Mouse (Mus musculus) midbrain, embryonic 11.5 days (tissue): Measurements from ENCODE around the gene Osbpl2. TPM values are rescaled to one million over a fixed set of nuclear protein-coding genes. Genes with fewer than 3 reads are reported as not detected.

ENCODE experiments used
- ATAC-seq: fragments of 200-750 bp; cut with Nextera tagmentation; 2 replicates; pipeline ENCODE4 v1.8.0; 2017; ENCODE audit warnings: moderate TSS enrichment, moderate library complexity; ENCODE audit not compliant: low FRiP score
- DNase-seq: peaks from one replicate; pipeline ENCODE4 v3.0.0; 2015; ENCODE audit warnings: low spot score; ENCODE audit errors: missing footprints
- H3K27ac ChIP-seq: fragments of 300-500 bp; sonication (generic); 2 replicates; pipeline ENCODE4 v1.5.1; 2014; ENCODE audit warnings: low read depth, low read length
- H3K27me3 ChIP-seq: fragments of 300-500 bp; sonication (generic); 2 replicates; pipeline ENCODE4 v1.6.1; 2014; ENCODE audit warnings: mild to moderate bottlenecking, low read length, moderate library complexity, mixed read lengths; ENCODE audit not compliant: control insufficient read depth, insufficient read depth
- H3K36me3 ChIP-seq: fragments of 300-500 bp; sonication (generic); 2 replicates; pipeline ENCODE4 v1.6.1; 2014; ENCODE audit warnings: mild to moderate bottlenecking, low read length, moderate library complexity, mixed read lengths; ENCODE audit not compliant: control insufficient read depth, insufficient read depth
- H3K4me1 ChIP-seq: fragments of 300-500 bp; sonication (generic); 2 replicates; pipeline ENCODE4 v1.6.1; 2014; ENCODE audit warnings: low read length; ENCODE audit not compliant: control insufficient read depth, insufficient read depth
- H3K4me2 ChIP-seq: fragments of 300-500 bp; sonication (generic); 2 replicates; pipeline ENCODE4 v1.6.1; 2014; ENCODE audit warnings: mild to moderate bottlenecking, moderate library complexity
- H3K4me3 ChIP-seq: fragments of 300-500 bp; sonication (generic); 2 replicates; pipeline ENCODE4 v1.5.1; 2014; ENCODE audit warnings: low read depth, low read length
- H3K9ac ChIP-seq: fragments of 300-500 bp; sonication (generic); 2 replicates; pipeline ENCODE4 v1.6.1; 2014; ENCODE audit warnings: low read length
- H3K9me3 ChIP-seq: fragments of 300-500 bp; sonication (generic); 2 replicates; pipeline ENCODE4 v1.6.1; 2016; ENCODE audit warnings: low read length; ENCODE audit not compliant: control insufficient read depth
- WGBS: fragments of 180-500 bp; shearing (Covaris S2); extraction: QIAGEN DNeasy Blood & Tissue Kit; methylation state at CpG from one replicate; pipeline ENCODE4 v1.1.7; 2014; 5-methylcytosine and 5-hydroxymethylcytosine counted together
- polyA plus RNA-seq: library from polyadenylated mRNA; unstranded; fragments of >200 nt; fragmentation: Nextera tagmentation; extraction: Ambion mirVana; gene quantifications from 2 replicates; pipeline ENCODE4 v1.2.1, GENCODE M21; 2014

Gene Osbpl2
- polyA plus RNA-seq, 1 experiment from 2014 or later, result 43.3 TPM

DNA sequence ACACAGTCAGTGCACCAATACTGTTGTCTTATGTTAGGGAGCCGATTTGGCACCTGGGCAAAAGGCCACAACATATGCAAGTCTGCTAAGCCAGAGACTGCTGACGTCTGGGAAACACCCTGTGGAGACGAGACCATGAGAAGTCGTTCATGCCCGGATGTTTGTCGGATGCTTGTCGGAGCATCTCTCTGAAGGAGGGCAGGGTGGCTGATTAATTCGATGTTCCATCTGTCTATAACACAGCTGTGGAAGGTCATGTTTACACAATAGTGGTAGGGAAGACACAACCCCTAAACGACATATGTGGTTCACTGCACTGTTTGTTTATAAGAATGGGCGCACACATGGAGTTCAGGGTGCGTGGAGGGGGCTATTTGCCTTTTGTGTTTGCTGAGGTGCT is 81.6 kb downstream of the Osbpl2 start:
- 63% methylated on average over 11 of the region's 11 CpGs for WGBS
- H3K27ac ChIP-seq, result no peak overlapping the region
- no peak overlapping the region for H3K4me3 ChIP-seq
- H3K27me3 ChIP-seq, result no peaks in the 10 kb centered on the region
- H3K9ac ChIP-seq, result no peak overlapping the region
- H3K4me1 ChIP-seq, result no peaks in the 10 kb centered on the region
- no peak overlapping the region for H3K4me2 ChIP-seq
- ATAC-seq (0 out of 2 replicates have a peak, but pooled peaks have one; percentile 9), DNase-seq (no peak)
- no peaks in the 10 kb centered on the region for H3K9me3 ChIP-seq
- H3K36me3 ChIP-seq, result no peaks in the 10 kb centered on the region

DNA sequence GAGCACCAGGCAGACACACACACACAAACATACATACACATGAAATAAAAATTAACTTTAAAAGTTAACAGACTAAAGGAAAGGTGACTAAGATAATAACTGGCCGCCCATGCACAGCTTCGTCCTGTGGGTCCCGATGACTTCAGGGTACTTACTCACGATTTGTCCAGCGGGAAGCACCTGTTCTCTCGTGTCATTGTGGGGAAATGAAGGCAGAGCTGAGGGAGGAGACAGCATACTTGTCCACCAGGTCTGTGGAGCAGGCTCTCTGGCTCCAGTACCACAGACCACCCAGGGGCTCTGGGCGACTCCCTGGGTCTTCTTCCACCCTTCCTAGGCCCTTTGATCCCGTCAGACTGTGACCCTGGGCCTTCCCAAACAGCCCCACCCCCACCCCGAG is 82.2 kb downstream of the Osbpl2 start:
- no peak overlapping the region for H3K9ac ChIP-seq
- H3K36me3 ChIP-seq, result no peaks in the 10 kb centered on the region
- H3K4me1 ChIP-seq, result no peaks in the 10 kb centered on the region
- no peak for DNase-seq
- no peaks in the 10 kb centered on the region for H3K9me3 ChIP-seq
- no peak overlapping the region for H3K27ac ChIP-seq
- no peak overlapping the region for H3K4me2 ChIP-seq
- ATAC-seq, result no peak
- H3K27me3 ChIP-seq, result no peaks in the 10 kb centered on the region
- H3K4me3 ChIP-seq, result no peak overlapping the region
- WGBS, result 73% methylated on average over 9 of the region's 9 CpGs

DNA sequence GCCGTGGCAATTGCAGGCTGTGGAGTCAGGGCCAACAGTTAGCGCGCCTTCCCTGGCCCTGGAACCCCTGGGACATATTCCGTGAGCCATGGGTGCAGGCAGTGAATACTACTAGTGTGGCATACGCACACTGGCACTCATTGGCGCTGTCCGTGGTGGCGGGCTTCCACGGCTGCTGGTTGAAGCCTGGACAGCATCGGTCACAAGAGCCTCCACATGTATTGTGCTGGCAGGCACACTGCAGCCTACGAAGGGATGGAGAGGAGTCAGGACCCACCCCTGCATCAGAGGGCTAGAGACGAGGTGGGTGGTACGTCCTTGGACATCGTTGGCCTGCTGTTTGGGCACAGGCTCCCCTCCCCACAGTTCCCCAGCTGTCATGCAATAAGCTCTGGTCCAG is 83.2 kb downstream of the Osbpl2 start:
- H3K36me3 ChIP-seq, result no peaks in the 10 kb centered on the region
- 94% methylated on average over 14 of the region's 14 CpGs for WGBS
- DNase-seq (no peak), ATAC-seq (no peak)
- no peak overlapping the region for H3K9ac ChIP-seq
- no peaks in the 10 kb centered on the region for H3K4me1 ChIP-seq
- no peak overlapping the region for H3K4me2 ChIP-seq
- H3K4me3 ChIP-seq, result no peak overlapping the region
- H3K27me3 ChIP-seq, result no peaks in the 10 kb centered on the region
- H3K27ac ChIP-seq, result no peak overlapping the region
- H3K9me3 ChIP-seq, result no peaks in the 10 kb centered on the region

DNA sequence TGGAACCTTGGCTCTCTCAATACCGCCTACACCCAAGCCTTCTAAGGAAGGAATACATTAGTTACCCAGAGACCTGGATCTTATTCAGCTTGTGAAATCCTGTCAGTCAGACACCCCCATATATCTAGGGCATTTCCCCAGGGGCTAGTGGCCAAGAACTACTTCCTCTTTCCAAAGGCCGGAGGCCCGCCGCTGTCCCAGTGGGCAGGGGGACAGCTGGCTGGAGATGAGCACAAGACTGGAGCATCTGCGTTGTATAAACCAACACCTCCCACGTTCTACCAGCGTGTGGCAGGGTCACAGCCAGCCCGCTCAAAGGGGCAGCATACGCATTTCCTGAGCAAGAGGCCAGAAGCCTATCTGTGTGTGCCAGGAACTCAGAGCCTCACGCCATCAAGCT is 83.7 kb downstream of the Osbpl2 start:
- H3K4me3 ChIP-seq, result no peak overlapping the region
- WGBS, result 73% methylated on average over 10 of the region's 10 CpGs
- no peaks in the 10 kb centered on the region for H3K4me1 ChIP-seq
- H3K9ac ChIP-seq, result no peak overlapping the region
- H3K4me2 ChIP-seq, result no peak overlapping the region
- ATAC-seq (no peak), DNase-seq (no peak)
- H3K36me3 ChIP-seq, result no peaks in the 10 kb centered on the region
- no peaks in the 10 kb centered on the region for H3K27me3 ChIP-seq
- H3K9me3 ChIP-seq, result no peaks in the 10 kb centered on the region
- no peak overlapping the region for H3K27ac ChIP-seq

DNA sequence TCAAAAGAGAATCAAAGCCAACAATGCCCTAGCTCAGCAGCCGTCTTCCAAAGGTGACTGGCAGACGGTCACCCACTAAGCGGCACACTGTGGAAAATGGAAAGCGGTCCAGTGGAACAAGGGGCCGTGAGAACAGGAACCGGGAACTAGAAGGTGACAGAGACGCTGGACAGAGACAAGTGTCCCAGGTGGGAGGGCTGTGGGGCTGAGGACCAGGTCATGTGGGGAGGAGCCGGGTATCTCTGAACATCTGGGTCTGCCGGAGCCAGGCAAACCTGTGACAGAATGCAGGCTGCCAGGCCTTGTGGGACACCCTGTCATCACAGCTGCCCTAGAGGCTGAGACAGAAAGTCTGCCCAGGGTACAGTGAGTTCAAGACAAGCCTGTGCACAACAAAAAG is 85.4 kb downstream of the Osbpl2 start:
- DNase-seq (no peak), ATAC-seq (no peak)
- no peak overlapping the region for H3K4me2 ChIP-seq
- no peak overlapping the region for H3K4me3 ChIP-seq
- no peaks in the 10 kb centered on the region for H3K9me3 ChIP-seq
- no peak overlapping the region for H3K27ac ChIP-seq
- no peaks in the 10 kb centered on the region for H3K27me3 ChIP-seq
- H3K4me1 ChIP-seq, result no peaks in the 10 kb centered on the region
- H3K36me3 ChIP-seq, result no peaks in the 10 kb centered on the region
- H3K9ac ChIP-seq, result no peak overlapping the region
- 91% methylated on average over 9 of the region's 9 CpGs for WGBS

DNA sequence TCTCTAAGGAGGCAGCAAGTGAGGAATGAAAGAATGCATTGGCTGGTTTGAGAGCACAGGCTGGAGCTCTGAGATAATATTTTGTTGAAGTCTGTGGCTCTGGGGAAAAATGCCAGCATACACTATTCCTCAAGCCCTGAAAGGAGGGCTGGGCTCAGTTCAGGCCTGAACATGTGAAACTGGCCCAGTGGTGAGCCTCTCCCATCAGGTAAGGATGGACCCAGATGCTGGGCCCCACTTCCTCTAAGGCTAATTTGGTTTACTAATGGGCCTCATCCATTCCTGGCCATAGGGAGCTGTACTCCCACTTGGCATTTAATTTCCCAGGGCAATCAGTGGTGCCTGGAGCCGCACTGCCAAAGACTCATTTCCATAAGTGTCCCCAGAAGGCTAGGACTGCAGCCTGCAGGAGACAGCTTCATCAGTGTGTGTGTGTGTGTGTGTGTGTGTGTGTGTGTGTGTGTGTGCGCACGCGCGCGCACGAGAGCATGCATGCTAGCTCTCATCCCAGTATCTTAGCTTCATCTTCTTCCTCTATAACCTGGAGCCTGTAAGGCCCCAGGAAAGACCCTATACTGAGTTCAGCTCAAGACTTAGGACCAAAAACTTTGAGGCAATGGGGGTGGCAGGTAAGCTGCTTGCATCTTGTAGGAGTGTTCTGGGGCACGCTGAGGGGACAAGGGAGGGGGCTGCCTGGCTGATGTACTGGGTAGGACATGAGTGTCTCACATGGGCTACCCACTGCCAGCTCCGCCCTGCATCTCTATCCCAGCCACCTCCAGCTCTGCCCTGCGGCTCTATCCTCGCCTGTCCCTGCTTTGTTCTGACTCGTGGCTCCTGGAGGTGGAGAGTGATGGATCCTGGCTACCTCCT is 86.2 kb downstream of the Osbpl2 start:
- Histone ChIP-seq H3K4me1 (no peaks in the 10 kb centered on the region), H3K4me3 (no peak overlapping the region), H3K27ac (no peak overlapping the region), H3K9ac (no peak overlapping the region), H3K9me3 (no peaks in the 10 kb centered on the region), H3K27me3 (no peaks in the 10 kb centered on the region), H3K4me2 (no peak overlapping the region), H3K36me3 (no peaks in the 10 kb centered on the region)
- DNase-seq (no peak), ATAC-seq (peak; percentile 61)
- 88% methylated on average over 12 of the region's 12 CpGs for WGBS

DNA sequence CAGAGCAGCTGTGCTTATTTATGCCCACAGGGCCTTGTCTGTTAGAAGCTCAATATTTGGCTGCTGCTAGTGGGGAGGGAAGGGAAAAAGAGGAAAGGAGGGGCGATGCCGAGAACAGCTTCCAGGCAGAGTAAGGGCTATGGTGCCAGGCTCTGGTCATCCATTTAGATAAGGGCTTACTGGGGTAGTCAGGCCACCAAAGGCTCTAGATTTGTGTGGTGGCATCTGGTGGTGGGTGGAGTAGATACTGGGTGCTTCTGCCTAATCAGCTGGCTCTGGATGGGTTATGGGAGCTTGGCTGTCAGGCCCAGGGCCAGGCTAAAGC is 86.8 kb downstream of the Osbpl2 start:
- Histone ChIP-seq H3K27me3 (no peaks in the 10 kb centered on the region), H3K27ac (no peak overlapping the region), H3K9ac (no peak overlapping the region), H3K4me3 (no peak overlapping the region), H3K9me3 (no peaks in the 10 kb centered on the region), H3K4me1 (no peaks in the 10 kb centered on the region), H3K36me3 (no peaks in the 10 kb centered on the region), H3K4me2 (no peak overlapping the region)
- ATAC-seq (no peak), DNase-seq (no peak)
- WGBS, result 93% methylated on average over 2 of the region's 2 CpGs

DNA sequence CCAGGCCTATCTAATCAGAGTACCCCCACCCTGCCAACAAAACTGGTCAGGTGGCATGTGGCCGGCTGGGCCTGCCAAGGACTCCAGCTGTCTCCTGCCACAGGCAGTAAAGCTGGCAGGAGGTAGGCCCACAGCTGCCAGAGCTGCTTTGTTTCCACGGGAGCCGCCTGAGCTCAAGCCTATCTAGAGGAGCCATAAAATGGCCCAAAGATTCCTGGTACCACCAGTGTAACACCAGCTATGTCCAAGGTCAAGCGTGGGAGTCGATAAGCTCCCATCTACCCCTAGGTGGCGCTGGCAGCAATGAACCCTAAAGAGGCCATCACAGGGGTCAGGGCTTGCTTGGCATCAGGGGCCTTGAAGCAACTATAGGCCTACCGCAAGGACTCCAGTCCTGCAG is 88.7 kb downstream of the Osbpl2 start:
- Histone ChIP-seq H3K4me3 (no peak overlapping the region), H3K36me3 (no peaks in the 10 kb centered on the region), H3K27ac (no peak overlapping the region), H3K9me3 (no peaks in the 10 kb centered on the region; the same call in 1 of the 2 replicates), H3K4me2 (no peak overlapping the region), H3K4me1 (no peaks in the 10 kb centered on the region), H3K27me3 (no peaks in the 10 kb centered on the region), H3K9ac (no peak overlapping the region)
- no peak for ATAC-seq
- WGBS, result 70% methylated on average over 7 of the region's 7 CpGs
- DNase-seq, result peak; percentile 87

DNA sequence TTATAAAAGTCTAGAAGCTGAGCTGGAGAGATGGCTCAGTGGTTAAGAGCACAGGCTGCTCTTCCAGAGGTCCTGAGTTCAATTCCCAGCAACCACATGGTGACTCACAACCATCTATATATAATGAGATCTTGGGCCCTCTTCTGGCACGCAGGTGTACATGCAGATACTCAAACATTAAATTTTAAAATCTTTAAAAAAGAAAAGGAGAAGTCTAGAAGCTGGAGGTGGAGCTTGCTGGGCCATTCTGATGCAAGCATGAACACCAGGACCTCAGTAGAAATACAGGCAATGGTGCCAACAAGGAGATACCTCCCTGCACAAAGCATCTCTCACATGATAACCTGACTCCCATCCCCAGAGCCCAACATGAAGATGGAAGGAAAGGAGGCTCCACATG is 89.9 kb downstream of the Osbpl2 start:
- Histone ChIP-seq H3K4me3 (no peak overlapping the region), H3K27ac (no peak overlapping the region), H3K4me1 (no peaks in the 10 kb centered on the region), H3K27me3 (no peaks in the 10 kb centered on the region), H3K9me3 (no peaks in the 10 kb centered on the region; the same call in 1 of the 2 replicates), H3K36me3 (no peaks in the 10 kb centered on the region), H3K4me2 (no peak overlapping the region), H3K9ac (no peak overlapping the region)
- 68% methylated on average over 1 of the region's 1 CpGs for WGBS
- DNase-seq (no peak), ATAC-seq (no peak)
